Mouse (Mus musculus) limb, embryonic 13.5 days (tissue): ENCODE results near the gene Nrde2. TPM values are rescaled to one million over a fixed set of nuclear protein-coding genes. Genes with fewer than 3 reads are reported as not detected.

ENCODE experiments used
- ATAC-seq: fragments of 200-750 bp; cut with Nextera tagmentation; 2 replicates; pipeline ENCODE4 v1.8.0; 2017; ENCODE audit warnings: low read depth, moderate number of reproducible peaks, moderate TSS enrichment; ENCODE audit not compliant: low FRiP score
- H3K27ac ChIP-seq: fragments of 300-500 bp; sonication (generic); 2 replicates; pipeline ENCODE4 v1.5.1; 2015; ENCODE audit warnings: inconsistent platforms, mild to moderate bottlenecking, moderate library complexity
- H3K27me3 ChIP-seq: fragments of 300-500 bp; sonication (generic); 2 replicates; pipeline ENCODE4 v1.6.1; 2015; ENCODE audit warnings: mild to moderate bottlenecking, inconsistent platforms
- H3K36me3 ChIP-seq: fragments of 300-500 bp; sonication (generic); 2 replicates; pipeline ENCODE4 v1.6.1; 2015; ENCODE audit warnings: inconsistent platforms, mild to moderate bottlenecking, moderate library complexity
- H3K4me1 ChIP-seq: fragments of 300-500 bp; sonication (generic); 2 replicates; pipeline ENCODE4 v1.6.1; 2015; ENCODE audit warnings: inconsistent platforms
- H3K4me2 ChIP-seq: fragments of 300-500 bp; sonication (generic); replicated peaks from 2 replicates; pipeline ENCODE4 v1.6.1; 2015; ENCODE audit warnings: inconsistent platforms, mild to moderate bottlenecking, moderate library complexity
- H3K4me3 ChIP-seq: fragments of 300-500 bp; sonication (generic); 2 replicates; pipeline ENCODE4 v1.5.1; 2015; ENCODE audit warnings: moderate library complexity, mild to moderate bottlenecking, inconsistent platforms
- H3K9ac ChIP-seq: fragments of 300-500 bp; sonication (generic); 2 replicates; pipeline ENCODE4 v1.6.1; 2015; ENCODE audit warnings: mild to moderate bottlenecking, inconsistent platforms
- H3K9me3 ChIP-seq: fragments of 300-500 bp; sonication (generic); 2 replicates; pipeline ENCODE4 v1.6.1; 2016; ENCODE audit warnings: inconsistent platforms
- WGBS: fragments of 180-500 bp; shearing (Covaris S2); methylation state at CpG from one replicate; pipeline ENCODE4 v1.1.7; 2015; 5-methylcytosine and 5-hydroxymethylcytosine counted together
- polyA plus RNA-seq: library from polyadenylated mRNA; unstranded; fragments of >200 nt; fragmentation: Nextera tagmentation; extraction: Ambion mirVana; gene quantifications from 2 replicates; pipeline ENCODE4 v1.2.1, GENCODE M21; 2015

The Nrde2 gene
- 15.2 and 15.5 TPM in 2 replicates for polyA plus RNA-seq

DNA sequence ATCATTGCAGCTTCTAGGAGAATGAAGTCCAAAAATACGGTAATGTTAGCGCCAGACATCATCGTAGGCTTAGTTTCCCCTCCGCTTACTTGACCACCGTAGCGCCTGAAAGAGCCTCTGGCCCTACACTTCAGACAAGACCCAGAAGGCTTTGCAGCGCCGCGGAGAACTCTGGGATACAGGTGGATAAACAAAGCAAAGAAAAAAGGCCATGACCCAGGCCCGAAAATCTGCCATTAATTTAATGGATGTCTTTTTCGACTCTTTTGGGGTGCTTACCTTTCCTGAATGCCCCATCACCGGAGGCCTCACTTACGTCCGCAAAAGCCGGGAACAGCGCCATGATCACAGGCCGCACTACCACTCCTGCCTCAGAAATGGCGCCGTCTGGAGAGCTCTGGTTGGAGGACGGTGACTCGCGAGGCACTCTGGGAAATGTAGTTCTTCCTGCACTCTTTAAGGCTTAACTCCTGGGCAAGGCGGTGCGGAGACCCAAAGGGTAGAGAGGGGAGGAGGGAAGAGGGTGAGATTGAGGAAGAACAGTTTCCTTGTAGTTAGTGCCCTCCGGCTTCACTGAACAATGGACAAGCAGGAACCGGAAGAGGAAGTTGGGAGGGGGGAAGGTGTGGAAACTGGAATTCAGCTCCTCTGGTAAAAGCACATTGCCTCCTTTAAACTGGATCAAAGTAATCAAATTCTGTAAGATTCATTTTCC is at the start of gene Nrde2:
Nrde2 (minus strand) TSS at position 393 of the 715 bp plus-strand sequence.
- Histone ChIP-seq H3K9me3 (no peaks in the 10 kb centered on the region), H3K9ac (peak within 1 kb of the TSS; percentile 72), H3K4me3 (peak within 1 kb of the TSS; percentile 56), H3K4me1 (peaks cover 4% of the 10 kb centered on the region; the same call in 1 of the 2 replicates), H3K4me2 (peak within 1 kb of the TSS; percentile 71), H3K36me3 (peaks cover 6% of the 10 kb centered on the region; the same call in 1 of the 2 replicates), H3K27me3 (no peaks in the 10 kb centered on the region), H3K27ac (peak within 1 kb of the TSS; percentile 69; the same call in 1 of the 2 replicates)
- ATAC-seq = peak; percentile 99
- under 1% methylated on average over 26 of the region's 26 CpGs for WGBS

DNA sequence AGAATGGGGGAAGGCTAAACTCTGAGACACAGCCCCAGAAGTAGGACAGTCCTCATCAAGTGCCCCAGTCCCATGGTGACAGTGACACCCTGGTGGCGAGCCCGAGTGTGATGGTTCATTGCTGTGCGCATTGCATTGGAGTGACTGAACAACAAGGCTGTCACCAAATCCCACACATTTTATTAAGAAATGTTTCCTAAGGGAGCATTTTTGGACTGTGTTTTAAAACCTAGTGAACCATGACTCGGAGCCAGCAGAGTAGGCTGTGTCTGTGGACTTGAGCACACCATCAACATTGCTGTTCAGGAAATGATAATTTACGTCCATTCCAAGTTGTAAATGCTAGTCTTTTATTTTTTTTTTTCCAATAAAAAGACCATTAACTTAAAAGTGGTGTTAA is 47.5 kb upstream of the Nrde2 start:
- WGBS = 67% methylated on average over 5 of the region's 5 CpGs
- no peaks in the 10 kb centered on the region for H3K27me3 ChIP-seq

GRCm38 (mm10) chr12:100206521-100206920 is 47.1 kb upstream of the Nrde2 start:
- WGBS = 80% methylated on average over 3 of the region's 3 CpGs
- Histone ChIP-seq H3K27me3 (no peaks in the 10 kb centered on the region), H3K4me1 (peaks cover 35% of the 10 kb centered on the region), H3K27ac (no peak overlapping the region), H3K4me3 (no peak overlapping the region), H3K4me2 (no peak overlapping the region), H3K36me3 (peaks cover 69% of the 10 kb centered on the region), H3K9ac (no peak overlapping the region), H3K9me3 (no peaks in the 10 kb centered on the region)
- ATAC-seq = no peak

More for the DNA sequence above, 47.5 kb upstream of the Nrde2 start:
- Histone ChIP-seq H3K4me3 (no peak overlapping the region), H3K4me2 (no peak overlapping the region), H3K27ac (no peak overlapping the region), H3K9ac (no peak overlapping the region), H3K4me1 (peaks cover 34% of the 10 kb centered on the region), H3K36me3 (peaks cover 69% of the 10 kb centered on the region), H3K9me3 (no peaks in the 10 kb centered on the region)
- ATAC-seq = no peak

DNA sequence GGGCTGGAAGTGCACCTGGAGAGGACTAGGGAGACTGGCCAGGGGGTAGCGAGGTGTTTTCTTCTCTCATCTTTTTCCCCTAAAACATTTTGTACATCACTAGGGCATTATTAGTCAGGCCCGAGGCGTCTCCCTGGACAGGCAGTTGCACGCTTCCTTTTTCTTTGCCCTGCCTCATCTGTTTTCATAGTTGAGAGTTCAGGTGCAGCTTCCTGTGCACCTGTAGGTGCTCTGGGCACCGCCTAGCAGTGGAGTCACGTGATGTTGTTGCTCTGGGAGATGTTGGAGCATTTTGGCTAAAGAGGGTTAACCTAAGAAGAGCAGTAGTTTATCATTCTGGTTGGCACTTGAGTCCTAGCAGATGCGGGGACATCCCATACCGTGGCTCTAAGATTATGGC is 45.7 kb upstream of the Nrde2 start:
- H3K27ac ChIP-seq = no peak overlapping the region
- H3K9me3 ChIP-seq = no peaks in the 10 kb centered on the region
- 90% methylated on average over 8 of the region's 8 CpGs for WGBS
- H3K36me3 ChIP-seq = peaks cover 69% of the 10 kb centered on the region
- no peak overlapping the region for H3K4me2 ChIP-seq
- no peak overlapping the region for H3K9ac ChIP-seq
- H3K4me1 ChIP-seq = peaks cover 29% of the 10 kb centered on the region
- H3K4me3 ChIP-seq = no peak overlapping the region
- no peak for ATAC-seq
- no peaks in the 10 kb centered on the region for H3K27me3 ChIP-seq

GRCm38 (mm10) chr12:100203759-100204158 is 44.3 kb upstream of the Nrde2 start:
- 58% methylated on average over 3 of the region's 3 CpGs for WGBS
- Histone ChIP-seq H3K9me3 (no peaks in the 10 kb centered on the region), H3K4me3 (no peak overlapping the region), H3K4me2 (no peak overlapping the region), H3K9ac (no peak overlapping the region), H3K4me1 (peaks cover 31% of the 10 kb centered on the region), H3K27me3 (no peaks in the 10 kb centered on the region), H3K36me3 (peaks cover 56% of the 10 kb centered on the region), H3K27ac (no peak overlapping the region)
- ATAC-seq = no peak

- Histone ChIP-seq H3K27ac (no peak overlapping the region), H3K4me3 (peak overlapping the region; percentile 99), H3K4me1 (peaks cover 33% of the 10 kb centered on the region), H3K36me3 (peaks cover 37% of the 10 kb centered on the region), H3K27me3 (no peaks in the 10 kb centered on the region), H3K9ac (no peak overlapping the region), H3K9me3 (no peaks in the 10 kb centered on the region), H3K4me2 (peak overlapping the region; percentile 96)
- peak; percentile 52; the same call in 1 of the 2 replicates for ATAC-seq
- 1% methylated on average over 13 of the region's 13 CpGs for WGBS
These were observed 42.4 kb upstream of the Nrde2 start for GRCm38 (mm10) chr12:100201838-100202237.

GRCm38 (mm10) chr12:100201363-100201711 is 41.9 kb upstream of the Nrde2 start:
- Histone ChIP-seq H3K4me2 (peak overlapping the region; percentile 96), H3K27me3 (no peaks in the 10 kb centered on the region), H3K9ac (peak overlapping the region; percentile 95; the same call in 1 of the 2 replicates), H3K4me1 (peaks cover 33% of the 10 kb centered on the region), H3K36me3 (peaks cover 32% of the 10 kb centered on the region), H3K4me3 (peak overlapping the region; percentile 99), H3K27ac (no peak overlapping the region), H3K9me3 (no peaks in the 10 kb centered on the region)
- WGBS = 38% methylated on average over 4 of the region's 4 CpGs
- no peak for ATAC-seq

DNA sequence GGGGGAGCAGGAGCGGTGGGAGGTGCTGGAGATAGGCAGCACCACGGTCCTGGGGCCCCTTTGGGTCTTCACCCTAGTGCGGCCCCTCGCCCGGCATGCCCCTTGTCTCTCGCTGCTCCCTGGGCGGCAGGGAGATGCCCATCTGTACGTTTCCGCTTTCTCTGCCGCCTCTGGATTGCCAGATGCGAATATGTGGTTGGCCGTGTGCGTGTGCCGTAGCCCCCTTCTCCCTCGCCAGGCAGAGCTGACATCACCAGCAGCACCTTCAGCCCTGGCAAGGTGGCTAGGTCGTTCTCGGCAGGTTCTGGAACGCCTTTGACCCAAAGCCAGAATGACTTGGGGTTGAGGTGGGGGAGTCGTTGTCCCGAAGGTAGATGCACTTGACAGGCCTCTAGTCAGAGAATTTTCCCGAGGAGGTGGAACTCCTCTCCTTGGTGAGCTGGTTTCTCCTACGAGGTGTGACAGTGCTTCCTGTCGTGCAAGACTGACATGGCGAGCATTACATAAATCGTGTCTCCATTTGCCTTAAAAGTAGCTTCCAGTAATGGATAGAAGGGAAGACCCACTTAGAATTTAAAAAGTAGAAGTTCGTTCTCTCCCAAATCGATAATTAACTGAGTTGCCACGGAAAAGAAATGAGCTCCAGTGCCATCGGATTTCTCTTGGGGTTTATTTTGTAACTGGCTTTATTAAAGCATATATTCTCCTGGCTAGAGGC is 41.4 kb upstream of the Nrde2 start:
- no peak for ATAC-seq
- Histone ChIP-seq H3K9ac (peak overlapping the region; percentile 95), H3K27me3 (no peaks in the 10 kb centered on the region), H3K4me1 (peaks cover 33% of the 10 kb centered on the region), H3K27ac (peak overlapping the region; percentile 88), H3K4me2 (peak overlapping the region; percentile 96), H3K4me3 (peak overlapping the region; percentile 99), H3K36me3 (peaks cover 27% of the 10 kb centered on the region), H3K9me3 (no peaks in the 10 kb centered on the region)
- WGBS = 6% methylated on average over 29 of the region's 29 CpGs

GRCm38 (mm10) chr12:100199891-100200644 is 40.6 kb upstream of the Nrde2 start:
- Histone ChIP-seq H3K4me2 (peak overlapping the region; percentile 96), H3K27ac (peak overlapping the region; percentile 88), H3K9me3 (no peaks in the 10 kb centered on the region), H3K27me3 (no peaks in the 10 kb centered on the region), H3K4me3 (peak overlapping the region; percentile 99), H3K36me3 (peaks cover 20% of the 10 kb centered on the region), H3K9ac (peak overlapping the region; percentile 95), H3K4me1 (peaks cover 33% of the 10 kb centered on the region)
- WGBS = under 1% methylated on average over 59 of the region's 86 CpGs
- peak; percentile 74 for ATAC-seq

DNA sequence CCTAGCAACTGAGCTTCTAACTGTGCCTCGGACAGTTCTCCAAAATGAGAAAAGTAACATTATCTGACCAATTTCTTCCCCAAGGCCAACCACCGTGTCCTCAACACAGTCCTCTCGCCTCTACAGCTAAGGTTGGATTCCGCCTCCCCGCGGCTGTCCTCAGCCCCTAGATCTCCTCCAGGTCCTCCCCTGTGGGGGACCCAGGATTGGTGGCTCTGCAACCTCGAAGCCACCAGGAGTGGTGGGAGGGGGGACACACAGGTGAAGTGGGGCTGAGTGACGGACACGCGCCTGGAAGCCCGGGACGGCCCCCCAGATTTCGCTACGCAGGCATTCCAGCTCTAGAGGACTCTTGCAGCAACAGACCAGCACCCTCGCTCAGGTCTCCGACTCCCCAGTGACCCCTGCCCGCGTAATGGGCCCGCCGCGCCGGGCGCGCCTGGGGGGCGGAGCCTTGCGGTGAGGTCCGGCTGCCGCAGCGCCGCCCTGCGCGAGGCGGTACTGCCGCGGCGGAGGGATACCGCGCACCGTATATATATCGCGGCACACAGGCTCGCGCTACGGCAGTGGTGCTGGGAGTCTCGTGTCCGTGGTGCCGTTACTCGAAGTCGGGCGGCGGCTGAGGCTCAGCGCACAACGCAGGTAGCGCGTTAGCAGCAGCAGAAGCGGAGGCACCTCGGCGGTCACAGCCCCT is 39.7 kb upstream of the Nrde2 start, which contains the start of gene Calm1:
Calm1 (plus strand) TSS at position 469 of the 694 bp plus-strand sequence.
- no peaks in the 10 kb centered on the region for H3K27me3 ChIP-seq
- ATAC-seq = peak; percentile 88
- H3K4me1 ChIP-seq = peaks cover 33% of the 10 kb centered on the region
- under 1% methylated on average over 57 of the region's 58 CpGs for WGBS
- H3K27ac ChIP-seq = peak within 1 kb of the TSS; percentile 88
- H3K4me3 ChIP-seq = peak within 1 kb of the TSS; percentile 99
- H3K4me2 ChIP-seq = peak within 1 kb of the TSS; percentile 96
- H3K36me3 ChIP-seq = peaks cover 11% of the 10 kb centered on the region
- H3K9ac ChIP-seq = peak within 1 kb of the TSS; percentile 95
- H3K9me3 ChIP-seq = no peaks in the 10 kb centered on the region

DNA sequence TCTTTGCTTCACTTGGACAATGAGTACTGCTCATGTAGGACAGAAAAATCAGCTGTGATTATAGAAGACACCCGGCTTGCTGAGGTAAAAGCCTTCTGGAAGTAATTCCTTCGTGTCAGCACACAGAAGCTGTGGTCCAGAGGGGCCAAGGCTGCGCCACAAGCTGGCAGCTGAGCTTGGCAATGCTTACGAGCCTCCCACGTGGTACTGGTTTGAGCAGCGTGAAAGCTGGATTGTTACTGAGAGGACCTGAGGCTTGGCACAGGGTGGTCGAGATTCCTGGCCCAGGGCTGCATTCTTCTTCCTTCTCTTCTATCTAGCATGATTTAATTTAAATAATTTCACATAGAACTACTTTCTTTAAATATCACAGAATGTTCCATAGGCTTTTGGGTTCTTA is 37.3 kb upstream of the Nrde2 start:
- Histone ChIP-seq H3K27me3 (no peaks in the 10 kb centered on the region), H3K4me2 (no peak overlapping the region), H3K36me3 (no peaks in the 10 kb centered on the region), H3K9ac (no peak overlapping the region), H3K4me3 (no peak overlapping the region), H3K9me3 (no peaks in the 10 kb centered on the region), H3K4me1 (peaks cover 13% of the 10 kb centered on the region), H3K27ac (no peak overlapping the region)
- ATAC-seq = no peak
- WGBS = 52% methylated on average over 7 of the region's 7 CpGs
